Mouse (Mus musculus) forebrain, embryonic 14.5 days (tissue): ENCODE data around the gene Ccdc32. TPM values are rescaled to one million over a fixed set of nuclear protein-coding genes. Genes with fewer than 3 reads are reported as not detected.

Experiments
- ATAC-seq: fragments of 200-750 bp; cut with Nextera tagmentation; 2 replicates; pipeline ENCODE4 v1.8.0; 2017; ENCODE audit warnings: mild to moderate bottlenecking, moderate library complexity
- DNase-seq: peaks from one replicate; pipeline ENCODE4 v3.0.0-alpha.2; 2015; ENCODE audit warnings: low spot score
- H3K27ac ChIP-seq: fragments of 300-500 bp; sonication (generic); 2 replicates; pipeline ENCODE4 v1.5.1; 2014; ENCODE audit warnings: low read depth, mild to moderate bottlenecking, control low read depth, low read length, moderate library complexity
- H3K27me3 ChIP-seq: fragments of 300-500 bp; sonication (generic); replicated peaks from 2 replicates; pipeline ENCODE4 v1.6.1; 2014; ENCODE audit warnings: low read length, control low read depth, mixed read lengths; ENCODE audit not compliant: control insufficient read depth, insufficient read depth
- H3K36me3 ChIP-seq: fragments of 300-500 bp; sonication (generic); 2 replicates; pipeline ENCODE4 v1.6.1; 2014; ENCODE audit warnings: low read length, control low read depth; ENCODE audit not compliant: control insufficient read depth, insufficient read depth
- H3K4me1 ChIP-seq: fragments of 300-500 bp; sonication (generic); 2 replicates; pipeline ENCODE4 v1.6.1; 2014; ENCODE audit warnings: antibody characterized with exemption, low read length, control low read depth; ENCODE audit not compliant: control insufficient read depth, insufficient read depth
- H3K4me2 ChIP-seq: fragments of 300-500 bp; sonication (generic); 2 replicates; pipeline ENCODE4 v1.6.1; 2014; ENCODE audit warnings: mild to moderate bottlenecking, control low read depth, low read length
- H3K4me3 ChIP-seq: fragments of 300-500 bp; sonication (generic); 2 replicates; pipeline ENCODE4 v1.5.1; 2014; ENCODE audit warnings: low read depth, low read length, control low read depth
- H3K9ac ChIP-seq: fragments of 300-500 bp; sonication (generic); 2 replicates; pipeline ENCODE4 v1.6.1; 2014; ENCODE audit warnings: mild to moderate bottlenecking, low read length, control low read depth, moderate library complexity
- H3K9me3 ChIP-seq: fragments of 300-500 bp; sonication (generic); replicated peaks from 2 replicates; pipeline ENCODE4 v1.6.1; 2016; ENCODE audit warnings: low read length, control low read depth, mixed read lengths; ENCODE audit not compliant: control insufficient read depth
- WGBS: fragments of 180-500 bp; shearing (Covaris S2); extraction: QIAGEN DNeasy Blood & Tissue Kit; methylation state at CpG from one replicate; pipeline ENCODE4 v1.1.7; 2014; 5-methylcytosine and 5-hydroxymethylcytosine counted together
- polyA plus RNA-seq: library from polyadenylated mRNA; unstranded; fragments of >200 nt; fragmentation: Nextera tagmentation; extraction: Ambion mirVana; gene quantifications from 2 replicates; pipeline ENCODE4 v1.2.1, GENCODE M21; 2014

The Ccdc32 gene
- polyA plus RNA-seq, 1 experiment from 2014 or later = 39.4 TPM

DNA sequence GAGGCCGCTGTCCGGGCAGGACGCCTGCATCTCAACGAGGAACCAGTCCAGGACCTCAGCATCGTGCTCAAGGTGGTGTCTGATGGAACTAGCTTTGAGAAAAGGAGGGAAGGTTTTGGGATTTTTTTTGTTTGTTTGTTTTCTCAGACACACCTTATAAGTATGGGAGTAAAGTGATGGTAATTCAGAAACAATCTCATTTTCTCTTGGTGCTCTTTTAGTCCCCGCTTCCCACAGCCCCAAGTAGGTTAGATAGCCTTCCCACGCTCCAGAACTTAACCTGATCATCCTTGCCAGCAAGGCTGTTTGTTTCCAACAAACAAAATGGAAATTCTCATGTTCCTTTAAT, 6.2 kb upstream of the Ccdc32 start:
- Histone ChIP-seq H3K27me3 (no peaks in the 10 kb centered on the region), H3K36me3 (peaks cover 28% of the 10 kb centered on the region), H3K9ac (peak overlapping the region; percentile 88), H3K27ac (peak overlapping the region; percentile 94), H3K4me1 (peaks cover 5% of the 10 kb centered on the region; the same call in 1 of the 2 replicates), H3K9me3 (no peaks in the 10 kb centered on the region), H3K4me3 (peak overlapping the region; percentile 86), H3K4me2 (peak overlapping the region; percentile 61)
- WGBS = 7% methylated on average over 7 of the region's 7 CpGs
- DNase-seq = no peak
- ATAC-seq = no peak

DNA sequence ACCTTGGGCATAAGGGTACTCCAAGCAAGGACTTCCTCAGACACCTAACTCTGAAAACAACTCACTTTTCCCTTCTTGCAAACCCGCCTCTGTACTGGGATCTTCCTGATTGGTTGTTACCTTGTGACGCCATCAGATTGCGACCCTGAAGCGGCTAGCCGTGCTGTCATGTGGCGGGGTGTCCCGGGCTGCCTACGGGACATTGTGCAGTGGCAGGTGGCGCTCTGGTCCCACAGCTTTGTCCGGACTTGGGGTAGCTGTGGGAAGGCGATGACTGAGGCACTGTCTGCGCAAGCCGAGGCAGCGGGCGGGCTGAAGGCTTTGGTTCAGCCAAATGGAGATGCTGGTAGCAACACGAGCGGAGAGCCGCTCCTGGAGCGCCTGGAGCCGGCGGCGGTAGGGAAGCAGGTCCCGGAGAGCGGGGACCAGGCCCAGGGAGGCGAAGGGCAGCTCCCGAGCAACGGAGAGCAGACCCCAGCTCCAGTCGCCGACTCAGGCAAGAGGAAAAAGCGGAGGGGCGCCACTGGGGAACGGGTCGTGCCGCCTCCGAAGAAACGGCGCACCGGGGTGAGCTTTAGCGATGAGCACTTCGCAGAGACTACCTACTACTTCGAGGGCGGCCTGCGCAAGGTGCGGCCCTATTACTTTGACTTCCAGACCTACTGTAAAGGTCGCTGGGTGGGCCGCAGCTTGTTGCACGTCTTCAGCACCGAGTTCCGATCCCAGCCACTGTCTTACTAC, 5.6 kb upstream of the Ccdc32 start, which contains the start of gene Rpusd2:
Gene Rpusd2, plus strand, starts transcription at position 135 of the 741 bp plus-strand sequence.
- ATAC-seq (peak; percentile 98), DNase-seq (peak; percentile 98)
- H3K27ac ChIP-seq = peak within 1 kb of the TSS; percentile 94
- peaks cover 5% of the 10 kb centered on the region; the same call in 1 of the 2 replicates for H3K4me1 ChIP-seq
- WGBS = under 1% methylated on average over 49 of the region's 49 CpGs
- H3K4me2 ChIP-seq = peak within 1 kb of the TSS; percentile 61
- H3K4me3 ChIP-seq = peak within 1 kb of the TSS; percentile 86
- H3K9me3 ChIP-seq = no peaks in the 10 kb centered on the region
- peak within 1 kb of the TSS; percentile 88 for H3K9ac ChIP-seq
- H3K27me3 ChIP-seq = no peaks in the 10 kb centered on the region
- H3K36me3 ChIP-seq = peaks cover 24% of the 10 kb centered on the region

DNA sequence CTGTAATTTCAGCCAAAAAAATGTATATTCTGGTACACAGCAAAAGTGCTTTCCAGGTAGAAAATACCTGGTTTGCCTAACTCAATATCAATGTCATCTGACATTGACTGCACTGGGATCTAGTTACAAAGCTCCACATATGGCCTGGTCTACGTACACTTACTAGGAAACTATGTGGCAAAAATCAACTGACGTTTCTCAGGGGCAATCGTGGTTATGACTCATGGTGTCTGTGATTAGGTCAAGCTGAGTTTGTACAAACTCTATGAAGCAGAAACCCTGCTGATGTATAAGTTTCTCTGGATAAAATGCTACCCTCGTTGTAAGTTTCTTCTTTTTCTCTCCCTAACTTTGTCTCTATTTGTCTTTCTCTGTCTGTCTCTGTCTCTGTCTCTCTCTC, 3.0 kb upstream of the Ccdc32 start:
- H3K4me1 ChIP-seq = peaks cover 11% of the 10 kb centered on the region; the same call in 1 of the 2 replicates
- H3K4me2 ChIP-seq = no peak overlapping the region
- no peak for DNase-seq
- peaks cover 6% of the 10 kb centered on the region for H3K36me3 ChIP-seq
- H3K9me3 ChIP-seq = no peaks in the 10 kb centered on the region
- no peaks in the 10 kb centered on the region for H3K27me3 ChIP-seq
- H3K4me3 ChIP-seq = no peak overlapping the region
- no peak overlapping the region for H3K27ac ChIP-seq
- ATAC-seq = no peak
- 76% methylated on average over 4 of the region's 4 CpGs for WGBS
- no peak overlapping the region for H3K9ac ChIP-seq

DNA sequence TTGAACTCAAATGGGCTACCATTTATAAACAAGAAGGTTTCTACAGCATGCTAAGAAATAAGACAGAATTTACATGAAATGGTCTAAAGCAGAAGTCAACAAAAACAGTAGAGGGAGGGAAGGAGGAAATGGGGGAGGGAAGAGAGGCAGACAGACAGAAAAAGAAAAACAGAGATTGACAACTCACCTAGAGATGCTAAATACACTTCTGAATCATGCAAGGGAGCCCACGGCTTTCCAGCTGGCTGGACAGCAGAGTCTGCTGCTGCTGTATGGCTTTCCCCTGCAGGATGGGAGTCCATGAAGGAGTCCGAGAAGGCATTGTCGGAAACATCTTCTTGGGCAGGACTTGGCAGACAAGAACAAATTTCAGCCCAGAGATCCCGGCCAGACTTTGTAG, 2.2 kb downstream of the Ccdc32 start:
- ATAC-seq = no peak
- peaks cover 10% of the 10 kb centered on the region for H3K36me3 ChIP-seq
- peaks cover 5% of the 10 kb centered on the region; the same call in 1 of the 2 replicates for H3K4me1 ChIP-seq
- no peak overlapping the region for H3K4me2 ChIP-seq
- H3K27me3 ChIP-seq = no peaks in the 10 kb centered on the region
- no peak overlapping the region for H3K9ac ChIP-seq
- H3K4me3 ChIP-seq = no peak overlapping the region
- 93% methylated on average over 4 of the region's 4 CpGs for WGBS
- H3K9me3 ChIP-seq = no peaks in the 10 kb centered on the region
- no peak overlapping the region for H3K27ac ChIP-seq
- no peak for DNase-seq

DNA sequence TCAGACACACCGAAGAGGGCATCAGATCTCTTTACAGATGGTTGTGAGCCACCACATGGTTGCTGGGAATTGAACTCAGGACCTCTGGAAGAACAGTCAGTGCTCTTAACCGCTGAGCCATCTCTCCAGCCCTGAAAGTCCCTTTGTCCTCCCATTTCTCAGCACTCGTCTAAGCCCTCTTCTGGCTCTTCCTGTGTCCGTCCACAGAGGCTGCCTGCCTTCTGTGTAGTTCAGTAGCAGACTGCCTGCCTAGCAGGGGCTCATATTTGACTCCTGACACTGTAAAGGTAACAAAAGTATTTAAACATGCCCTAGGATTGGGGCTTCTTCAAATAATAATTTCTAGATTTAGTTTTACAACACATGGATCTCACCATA, 4.0 kb downstream of the Ccdc32 start:
- ATAC-seq = no peak
- no peak overlapping the region for H3K9ac ChIP-seq
- DNase-seq = no peak
- H3K36me3 ChIP-seq = peaks cover 25% of the 10 kb centered on the region
- H3K27me3 ChIP-seq = no peaks in the 10 kb centered on the region
- H3K27ac ChIP-seq = no peak overlapping the region
- no peak overlapping the region for H3K4me3 ChIP-seq
- whole genome bisulfite sequencing = 82% methylated on average over 4 of the region's 4 CpGs
- H3K9me3 ChIP-seq = no peaks in the 10 kb centered on the region
- no peak overlapping the region for H3K4me2 ChIP-seq
- H3K4me1 ChIP-seq = peaks cover 5% of the 10 kb centered on the region; the same call in 1 of the 2 replicates

DNA sequence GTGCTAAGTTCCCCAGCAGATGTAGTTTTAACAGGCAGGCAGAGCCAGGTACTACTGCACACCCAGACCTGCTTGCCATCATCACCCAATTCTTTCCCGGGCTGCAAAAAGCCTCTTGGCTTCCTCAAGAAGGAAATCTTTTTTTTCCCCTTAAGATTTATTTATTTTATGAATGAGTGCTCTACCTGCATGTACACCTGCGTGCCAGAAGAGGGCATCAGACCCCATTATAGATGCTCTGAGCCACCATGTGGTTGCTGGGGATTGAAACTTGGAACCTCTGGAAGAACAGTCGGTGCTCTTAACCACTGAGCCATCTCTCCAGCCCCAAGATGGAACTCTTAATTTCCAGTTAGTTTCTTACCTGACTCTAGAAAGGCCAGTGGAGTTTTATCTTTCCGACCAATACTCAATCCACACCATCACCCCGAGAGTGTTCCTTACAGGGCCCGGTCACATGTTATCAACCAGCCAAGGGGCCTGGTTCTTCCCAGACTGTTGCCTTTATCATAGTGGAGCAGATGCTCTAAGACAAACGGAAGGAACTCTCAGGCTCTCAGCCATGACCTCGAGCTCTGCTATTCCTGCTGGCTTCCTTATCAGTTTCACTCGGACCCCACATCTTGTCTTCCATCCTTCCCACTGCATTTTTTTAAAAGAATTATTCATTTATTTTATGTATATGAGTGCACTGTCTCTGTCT, 4.5 kb downstream of the Ccdc32 start:
- no peak for ATAC-seq
- H3K9me3 ChIP-seq = no peaks in the 10 kb centered on the region

DNA sequence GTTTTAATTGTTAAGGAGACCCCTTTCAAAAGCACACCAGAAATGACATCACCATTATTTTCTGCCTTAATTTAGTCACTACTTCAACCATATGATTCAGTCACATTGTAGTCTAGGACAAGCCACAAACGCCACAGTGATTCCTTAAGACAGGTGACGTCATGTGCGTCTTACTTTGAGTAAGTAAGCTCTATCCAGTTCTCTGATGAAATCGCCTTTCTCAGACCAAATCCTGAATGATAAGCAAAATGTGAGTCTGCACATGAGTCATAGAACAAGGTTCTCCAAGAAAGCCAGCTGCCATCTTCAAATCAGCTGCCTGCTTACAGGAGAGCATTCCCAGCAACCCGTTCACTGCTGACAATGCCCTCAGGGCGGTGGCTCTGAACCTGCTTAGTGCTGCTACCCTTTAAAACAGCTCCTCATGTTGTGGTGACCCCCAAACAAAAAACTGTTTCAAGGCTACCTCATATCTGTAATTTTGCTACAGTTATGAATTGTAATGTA, 6.0 kb downstream of the Ccdc32 start:
- no peak overlapping the region for H3K9ac ChIP-seq
- H3K4me1 ChIP-seq = peaks cover 7% of the 10 kb centered on the region; the same call in 1 of the 2 replicates
- H3K9me3 ChIP-seq = no peaks in the 10 kb centered on the region
- ATAC-seq (no peak), DNase-seq (no peak)
- peaks cover 31% of the 10 kb centered on the region for H3K36me3 ChIP-seq
- WGBS = 80% methylated on average over 6 of the region's 6 CpGs
- H3K27ac ChIP-seq = no peak overlapping the region
- no peaks in the 10 kb centered on the region for H3K27me3 ChIP-seq
- H3K4me2 ChIP-seq = no peak overlapping the region
- no peak overlapping the region for H3K4me3 ChIP-seq

More for the DNA sequence above, 4.5 kb downstream of the Ccdc32 start:
- H3K4me3 ChIP-seq = no peak overlapping the region
- H3K36me3 ChIP-seq = peaks cover 25% of the 10 kb centered on the region
- no peak overlapping the region for H3K9ac ChIP-seq
- no peak overlapping the region for H3K4me2 ChIP-seq
- H3K27ac ChIP-seq = no peak overlapping the region
- DNase-seq = no peak
- WGBS = 74% methylated on average over 9 of the region's 9 CpGs
- H3K4me1 ChIP-seq = peaks cover 5% of the 10 kb centered on the region; the same call in 1 of the 2 replicates
- no peaks in the 10 kb centered on the region for H3K27me3 ChIP-seq

DNA sequence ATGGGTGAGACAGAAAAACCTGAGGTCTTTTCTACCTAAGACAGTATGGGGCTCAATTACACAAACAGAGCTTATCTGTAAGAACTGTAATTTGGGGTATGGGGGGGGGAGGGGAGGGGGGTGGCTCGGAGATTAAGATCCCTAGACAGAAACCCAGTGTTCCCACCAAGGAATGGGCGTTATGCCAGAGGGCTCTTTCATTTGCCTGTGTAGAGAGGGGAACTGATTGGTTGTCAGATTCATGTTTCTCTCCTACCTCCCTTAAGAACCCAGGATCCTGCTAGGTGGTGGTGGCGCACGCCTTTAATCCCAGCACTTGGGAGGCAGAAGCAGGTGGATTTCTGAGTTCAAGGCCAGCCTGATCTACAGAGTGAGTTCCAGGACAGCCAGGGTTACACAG, 9.7 kb downstream of the Ccdc32 start:
- WGBS = 28% methylated on average over 4 of the region's 4 CpGs
- Histone ChIP-seq H3K9me3 (no peaks in the 10 kb centered on the region), H3K36me3 (peaks cover 31% of the 10 kb centered on the region), H3K27ac (peak overlapping the region; percentile 76), H3K4me2 (no peak overlapping the region), H3K4me1 (peaks cover 7% of the 10 kb centered on the region; the same call in 1 of the 2 replicates), H3K4me3 (no peak overlapping the region), H3K9ac (0 out of 2 replicates have a peak overlapping the region, but pooled peaks have one; percentile 35), H3K27me3 (no peaks in the 10 kb centered on the region)
- DNase-seq = peak; percentile 76
- peak; percentile 53 for ATAC-seq
